Mouse (Mus musculus) CD8-positive naive resting alpha-beta T cell, adult 2 months (primary cell): ENCODE data around the gene Zfyve27.

Experiments
- DNase-seq, 2 experiments: peaks; one replicate each; pipeline ENCODE4 v3.0.0; 2022; ENCODE audit warnings: low read depth in 2 of 2, low spot score in 2 of 2

Gene Zfyve27

GRCm38 (mm10) chr19:42177461-42177860 is 13.7 kb downstream of the Zfyve27 start:
- no peak for DNase-seq

GRCm38 (mm10) chr19:42179356-42179755 is 15.6 kb downstream of the Zfyve27 start:
- DNase-seq, result no peak

- DNase-seq, result no peak
These were observed 18.9 kb downstream of the Zfyve27 start for GRCm38 (mm10) chr19:42182673-42183072.

GRCm38 (mm10) chr19:42189735-42190134 is 26.0 kb downstream of the Zfyve27 start:
- DNase-seq, result no peak

GRCm38 (mm10) chr19:42190494-42190893 is 26.7 kb downstream of the Zfyve27 start:
- DNase-seq, result peak in 1 of 2 experiments; percentile 42

DNA sequence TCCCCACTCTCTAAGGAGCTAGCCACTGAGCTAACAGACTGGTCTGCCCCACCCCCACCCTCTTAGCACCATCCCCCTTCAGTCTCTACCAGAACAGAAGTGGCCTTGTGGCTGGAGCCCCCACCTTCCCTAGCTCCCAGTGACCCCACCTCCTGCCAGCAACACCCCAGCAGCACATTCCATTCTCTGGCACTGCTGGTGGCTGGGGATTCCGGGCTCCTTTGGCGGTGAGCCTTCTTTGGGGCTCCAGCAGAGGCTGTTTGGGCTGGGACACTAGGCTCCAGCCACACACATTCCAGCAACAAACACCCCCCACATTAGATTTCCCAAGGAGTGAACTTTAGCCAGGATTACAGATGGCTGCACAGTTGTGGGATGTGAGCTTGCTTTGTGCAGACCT is 29.6 kb downstream of the Zfyve27 start:
- no peak for DNase-seq

- no peak for DNase-seq
These were observed 32.6 kb downstream of the Zfyve27 start for GRCm38 (mm10) chr19:42196378-42196777.

DNA sequence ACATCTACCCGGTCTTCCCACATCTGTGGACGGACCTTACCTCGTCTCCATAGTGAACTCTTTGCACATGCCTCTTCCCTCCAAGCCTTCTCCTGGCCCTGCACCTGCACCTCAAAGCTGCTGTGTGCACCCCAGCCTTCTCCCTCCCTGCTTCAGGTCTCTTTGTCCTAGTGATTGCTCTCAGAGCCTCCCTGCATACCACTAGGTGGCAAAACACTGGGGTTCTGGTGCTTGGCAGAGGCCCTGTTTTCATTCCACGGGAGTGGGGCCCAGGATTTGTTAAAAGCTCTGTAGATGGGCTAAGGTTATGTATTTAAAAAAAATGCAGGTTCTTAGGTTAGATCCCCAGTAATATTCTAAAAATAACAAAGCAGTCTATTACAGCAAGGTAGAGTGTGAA is 33.3 kb downstream of the Zfyve27 start:
- DNase-seq, result no peak

DNA sequence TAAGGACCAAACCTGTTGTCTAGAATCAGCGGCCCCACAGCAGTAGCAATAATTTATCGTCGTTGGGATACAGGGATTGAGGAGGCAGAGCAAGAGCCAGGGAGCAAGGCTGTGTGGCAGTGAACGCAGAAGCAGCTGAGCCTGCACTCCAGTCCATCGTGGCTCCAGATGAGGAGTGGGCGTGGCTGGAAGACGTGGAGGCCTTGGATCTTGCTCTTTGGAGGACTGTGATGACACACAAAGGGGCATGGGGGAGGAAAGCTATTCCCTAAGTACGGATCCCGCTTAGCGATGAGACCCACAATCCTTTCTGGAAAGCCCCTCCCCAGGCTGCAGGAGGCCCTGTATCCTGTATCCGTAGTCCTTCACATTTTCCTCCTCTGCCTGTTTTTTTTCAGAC is 34.3 kb downstream of the Zfyve27 start:
- DNase-seq, result no peak

DNA sequence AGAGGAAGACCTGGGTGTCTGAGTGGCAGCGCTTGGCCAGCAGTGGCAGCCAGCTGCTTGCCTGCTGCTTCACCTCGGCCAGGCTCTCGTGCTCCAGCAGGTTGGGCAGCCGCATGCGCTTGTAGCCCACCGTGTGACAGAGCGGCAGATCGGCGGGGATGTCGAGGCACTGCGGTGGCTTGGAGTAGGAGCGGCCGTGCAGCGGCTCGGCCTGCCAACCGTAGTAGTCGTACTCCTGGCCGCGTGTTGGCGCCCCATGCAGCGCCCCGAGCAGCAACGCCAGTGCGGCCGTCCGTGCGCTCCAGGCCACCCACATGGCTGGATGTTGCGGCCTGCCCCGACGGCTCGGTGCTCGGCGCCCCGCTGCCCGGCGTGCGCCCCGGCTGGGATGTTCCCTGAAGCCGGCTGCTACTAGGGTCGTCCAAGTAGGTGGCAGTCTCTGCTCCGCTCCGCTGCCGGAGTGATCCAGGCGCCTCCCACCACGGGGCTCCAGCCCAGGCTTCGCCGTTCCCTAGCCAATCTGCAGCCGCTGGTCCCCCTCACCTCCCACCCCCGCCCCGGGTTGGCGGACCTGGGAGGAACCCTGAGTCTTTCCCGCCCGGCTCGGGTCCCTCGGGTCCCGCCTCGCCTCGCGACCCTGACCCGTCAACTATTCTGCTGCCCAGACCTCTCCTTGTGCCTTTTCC is 38.1 kb downstream of the Zfyve27 start, which contains the start of gene Sfrp5:
Gene Sfrp5, minus strand, starts transcription at position 557 of the 686 bp plus-strand sequence.
- no peak for DNase-seq

DNA sequence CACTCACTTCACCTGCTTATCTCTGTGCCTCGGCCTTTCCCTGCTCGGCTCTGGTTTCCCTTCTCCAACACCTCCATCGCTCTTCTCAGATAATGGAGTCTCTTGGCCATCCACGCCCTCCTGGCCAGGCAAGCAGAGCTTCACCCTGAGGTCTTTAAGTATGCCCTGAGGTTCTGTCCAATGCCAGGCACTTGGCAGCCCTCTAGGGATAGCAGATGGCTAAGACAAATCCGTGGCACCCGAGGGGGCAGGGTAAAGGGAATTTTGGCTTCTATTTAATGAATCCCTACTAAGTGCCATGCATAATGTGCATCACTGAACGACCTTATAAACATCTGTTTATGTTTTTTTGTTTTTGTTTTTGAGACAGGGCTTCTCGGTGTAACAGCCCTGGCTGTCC is 38.7 kb downstream of the Zfyve27 start:
- DNase-seq, result no peak

- DNase-seq, result no peak
These were observed 40.6 kb downstream of the Zfyve27 start for GRCm38 (mm10) chr19:42204306-42204705.

DNA sequence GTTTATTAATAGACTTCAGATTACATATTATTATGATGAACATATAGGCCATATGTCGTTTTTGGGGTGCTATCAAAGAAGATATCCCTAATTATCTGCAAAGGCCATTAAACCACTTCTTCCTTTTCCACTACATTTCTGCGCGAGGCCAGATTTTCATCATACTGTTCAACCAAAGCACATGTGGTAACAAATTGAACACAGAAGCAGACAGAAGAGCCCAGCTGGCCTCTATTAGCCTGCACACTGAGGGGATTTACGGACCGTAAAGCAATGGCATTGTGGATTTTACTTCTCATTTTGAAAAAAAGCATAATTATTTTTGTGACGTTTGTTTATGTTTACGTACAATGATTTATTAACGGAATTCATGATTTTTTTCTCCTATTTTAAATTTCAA is 41.5 kb downstream of the Zfyve27 start:
- no peak for DNase-seq

- no peak for DNase-seq
These were observed 45.7 kb downstream of the Zfyve27 start for GRCm38 (mm10) chr19:42209485-42209884.

DNA sequence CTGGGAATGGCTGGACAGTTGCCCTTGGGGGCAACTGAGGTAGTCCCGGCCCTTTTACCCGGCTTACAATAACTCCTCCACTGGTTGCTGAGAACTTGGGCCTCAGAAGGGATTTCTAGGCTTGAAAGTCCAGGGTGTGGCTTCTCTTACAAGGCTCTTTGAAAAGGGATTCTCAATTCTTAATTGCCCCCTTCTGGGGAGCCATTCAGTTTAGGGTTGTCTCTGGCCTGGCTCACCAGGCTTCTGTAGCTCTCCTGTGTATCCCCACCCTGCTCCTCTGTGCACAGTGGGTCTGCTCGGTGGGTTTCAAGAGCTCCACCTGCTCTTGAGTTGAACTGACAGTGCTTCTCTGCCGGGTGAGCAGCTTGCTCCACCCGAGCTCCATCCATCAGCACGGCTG is 46.2 kb downstream of the Zfyve27 start:
- no peak for DNase-seq

DNA sequence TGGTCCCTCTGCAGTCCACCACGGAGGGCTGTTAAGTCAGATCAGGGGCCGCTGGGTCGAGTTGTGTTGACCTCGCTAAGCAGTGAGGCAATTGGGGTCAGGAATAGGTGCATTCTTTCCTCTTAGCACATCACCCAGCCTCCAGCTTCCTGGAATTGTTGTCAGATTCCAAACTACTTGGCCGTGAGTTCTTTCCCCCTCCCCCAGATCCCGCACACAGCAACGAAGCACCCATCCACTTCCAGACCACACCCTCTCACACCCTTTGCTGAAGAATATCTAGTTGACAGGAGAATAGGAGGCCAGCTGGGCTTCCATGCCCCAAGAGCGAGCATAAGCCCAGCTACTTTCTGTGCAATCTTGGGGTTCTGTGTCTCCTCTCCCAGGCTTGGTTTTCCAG is 48.2 kb downstream of the Zfyve27 start:
- DNase-seq, result no peak

DNA sequence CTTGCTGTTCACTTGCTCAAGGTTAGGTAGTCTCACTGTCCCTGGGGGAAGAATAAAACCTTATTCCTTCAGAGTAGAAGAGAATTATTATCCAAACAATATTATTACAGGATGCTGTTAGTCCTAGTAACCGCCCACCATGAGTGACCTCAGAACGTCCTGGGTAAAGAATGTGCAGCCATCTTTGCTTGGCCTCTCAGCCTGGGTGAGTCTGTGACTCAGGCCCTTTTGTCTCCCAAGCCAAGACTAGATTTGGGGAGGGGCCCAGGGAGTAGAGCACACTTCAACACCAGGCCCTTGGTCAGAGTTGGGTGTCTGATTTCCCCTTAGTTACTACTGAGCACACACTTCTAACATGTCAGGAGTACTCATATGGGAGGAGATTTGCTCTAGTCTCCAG is 50.9 kb downstream of the Zfyve27 start:
- no peak for DNase-seq

DNA sequence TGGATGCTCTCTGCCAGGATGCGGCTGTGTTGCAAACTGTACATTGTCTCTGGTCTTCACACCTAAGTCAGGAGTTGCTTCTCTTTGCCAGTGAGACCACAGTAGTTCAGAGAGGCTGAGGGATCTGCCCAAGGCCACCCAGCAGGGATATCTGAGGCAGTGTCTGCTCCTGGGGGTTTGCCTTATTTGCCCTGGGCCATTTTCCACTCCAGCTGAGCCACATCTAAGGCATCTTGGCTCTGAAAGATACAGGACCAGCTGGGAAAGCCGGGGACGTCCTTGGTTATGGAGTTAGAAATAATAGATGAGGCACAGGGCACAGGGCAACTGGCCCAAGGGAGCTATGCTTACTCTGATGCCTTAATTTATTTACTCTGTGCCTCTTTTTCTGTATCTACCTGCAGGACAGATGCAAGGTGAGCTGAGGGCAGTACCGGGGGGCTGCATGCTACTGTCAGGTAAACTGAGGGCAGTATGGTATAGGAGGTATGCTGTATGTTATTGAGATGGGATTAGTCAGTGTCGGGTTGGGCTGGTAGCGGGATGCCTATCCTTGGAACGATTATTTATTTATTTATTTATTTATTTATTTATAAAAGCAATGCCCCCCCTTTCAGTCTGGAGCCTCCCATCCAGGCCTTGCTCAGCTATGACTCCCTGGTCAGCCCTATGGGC is 53.1 kb downstream of the Zfyve27 start:
- no peak for DNase-seq

GRCm38 (mm10) chr19:42217374-42217763 is 53.6 kb downstream of the Zfyve27 start:
- no peak for DNase-seq

DNA sequence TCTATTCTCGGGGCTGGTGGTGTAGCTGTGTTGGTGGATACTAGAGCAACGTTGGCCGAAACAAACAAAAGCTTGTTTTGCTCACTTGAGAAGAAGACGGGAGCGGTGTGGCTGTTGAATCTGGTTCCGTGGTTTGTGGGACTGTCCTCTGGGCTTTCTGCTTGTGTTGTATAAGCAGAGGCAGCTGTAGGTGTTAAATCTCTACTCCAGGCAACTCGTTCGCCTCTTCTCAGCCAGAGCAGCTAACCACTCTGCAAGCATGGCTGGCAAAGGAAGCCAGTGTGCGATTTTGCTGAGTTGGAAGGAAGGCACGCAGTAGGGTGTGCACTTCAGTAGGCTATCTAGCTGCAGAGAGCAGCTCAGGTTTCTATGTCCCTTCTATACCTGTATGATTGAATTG is 62.7 kb downstream of the Zfyve27 start:
- DNase-seq, result no peak

DNA sequence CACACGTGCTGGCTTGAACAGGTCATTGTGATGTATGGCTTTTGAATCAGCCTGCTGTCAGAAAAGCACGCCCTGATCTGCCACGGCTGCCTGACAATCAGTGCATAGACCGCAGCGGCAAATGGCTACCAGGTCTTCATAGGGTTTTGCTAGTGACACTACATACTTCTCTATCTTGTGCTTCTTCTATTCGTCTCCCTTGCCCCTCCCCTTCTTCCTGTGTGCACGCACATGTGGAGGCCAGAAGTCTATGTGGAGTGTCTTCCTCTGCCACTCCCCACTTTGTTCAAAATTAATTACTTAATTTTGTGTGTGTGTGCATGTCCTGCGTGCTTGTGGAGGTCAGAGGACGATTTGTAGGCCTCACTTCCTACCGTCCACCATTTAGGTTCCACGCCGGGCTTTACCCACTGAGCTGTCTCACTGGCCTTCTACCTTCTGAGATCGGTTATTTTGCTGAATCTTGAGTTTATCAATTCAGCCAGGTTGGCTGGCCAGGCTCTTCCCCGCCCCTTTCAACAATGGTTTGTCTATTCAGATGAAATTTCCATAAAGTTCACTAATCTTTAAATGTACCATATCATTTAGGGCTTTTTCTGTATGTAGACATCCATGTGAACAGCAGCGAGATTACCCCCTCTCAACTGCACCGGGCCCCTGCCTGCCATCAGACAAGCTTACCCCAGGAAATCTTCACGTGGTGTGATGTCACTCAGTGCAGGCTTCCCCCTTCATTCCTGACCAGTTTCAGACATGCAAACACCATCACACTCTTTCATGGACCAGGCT is 65.9 kb downstream of the Zfyve27 start:
- DNase-seq, result no peak

GRCm38 (mm10) chr19:42230288-42230568 is 66.5 kb downstream of the Zfyve27 start:
- no peak for DNase-seq
